Mouse (Mus musculus) kidney, embryonic 14.5 days (tissue): ENCODE data around the gene Ppp1r16b. TPM values are rescaled to one million over a fixed set of nuclear protein-coding genes. Genes with fewer than 3 reads are reported as not detected.

Experiments
- ATAC-seq: fragments of 200-750 bp; cut with Nextera tagmentation; 2 replicates; pipeline ENCODE4 v1.8.0; 2017; ENCODE audit warnings: moderate number of reproducible peaks, mild to moderate bottlenecking, moderate TSS enrichment, moderate library complexity; ENCODE audit not compliant: low FRiP score, low TSS enrichment
- H3K27ac ChIP-seq: fragments of 300-500 bp; sonication (generic); 2 replicates; pipeline ENCODE4 v1.5.1; 2014; ENCODE audit warnings: low read depth, mild to moderate bottlenecking, low read length, moderate library complexity, mixed read lengths
- H3K27me3 ChIP-seq: fragments of 300-500 bp; sonication (generic); 2 replicates; pipeline ENCODE4 v1.6.1; 2014; ENCODE audit warnings: mild to moderate bottlenecking, low read length; ENCODE audit not compliant: control insufficient read depth, insufficient read depth
- H3K36me3 ChIP-seq: fragments of 300-500 bp; sonication (generic); 2 replicates; pipeline ENCODE4 v1.6.1; 2014; ENCODE audit warnings: low read length, mixed read lengths; ENCODE audit not compliant: control insufficient read depth, insufficient read depth
- H3K4me1 ChIP-seq: fragments of 300-500 bp; sonication (generic); 2 replicates; pipeline ENCODE4 v1.6.1; 2014; ENCODE audit warnings: low read length, mixed read lengths; ENCODE audit not compliant: control insufficient read depth, insufficient read depth
- H3K4me2 ChIP-seq: fragments of 300-500 bp; sonication (generic); replicated peaks from 2 replicates; pipeline ENCODE4 v1.6.1; 2014; ENCODE audit warnings: low read depth, mild to moderate bottlenecking, low read length
- H3K4me3 ChIP-seq: fragments of 300-500 bp; sonication (generic); 2 replicates; pipeline ENCODE4 v1.5.1; 2014; ENCODE audit warnings: mild to moderate bottlenecking, low read length
- H3K9ac ChIP-seq: fragments of 300-500 bp; sonication (generic); 2 replicates; pipeline ENCODE4 v1.6.1; 2014; ENCODE audit warnings: low read depth, mild to moderate bottlenecking, low read length, moderate library complexity
- H3K9me3 ChIP-seq: fragments of 300-500 bp; sonication (generic); 2 replicates; pipeline ENCODE4 v1.6.1; 2016; ENCODE audit warnings: low read length; ENCODE audit not compliant: control insufficient read depth
- WGBS: fragments of 180-500 bp; shearing (Covaris S2); extraction: QIAGEN DNeasy Blood & Tissue Kit; methylation state at CpG from one replicate; pipeline ENCODE4 v1.1.7; 2014; 5-methylcytosine and 5-hydroxymethylcytosine counted together
- polyA plus RNA-seq: library from polyadenylated mRNA; unstranded; fragments of >200 nt; fragmentation: Nextera tagmentation; extraction: Ambion mirVana; gene quantifications from 2 replicates; pipeline ENCODE4 v1.2.1, GENCODE M21; 2014

The Ppp1r16b gene
- polyA plus RNA-seq, 1 experiment from 2014 or later: 17.3 TPM

GRCm38 (mm10) chr2:158681714-158682113, 16.5 kb downstream of the Ppp1r16b start:
- H3K9ac ChIP-seq: no peak overlapping the region
- H3K4me1 ChIP-seq: peaks cover 21% of the 10 kb centered on the region; the same call in 1 of the 2 replicates
- H3K36me3 ChIP-seq: no peaks in the 10 kb centered on the region
- H3K27ac ChIP-seq: no peak overlapping the region
- no peak overlapping the region for H3K4me3 ChIP-seq
- ATAC-seq: no peak
- no peaks in the 10 kb centered on the region for H3K27me3 ChIP-seq
- H3K9me3 ChIP-seq: no peaks in the 10 kb centered on the region
- 85% methylated on average over 6 of the region's 6 CpGs for WGBS
- no peak overlapping the region for H3K4me2 ChIP-seq

GRCm38 (mm10) chr2:158682344-158683037, 17.3 kb downstream of the Ppp1r16b start:
- ATAC-seq: no peak
- no peak overlapping the region for H3K9ac ChIP-seq

DNA sequence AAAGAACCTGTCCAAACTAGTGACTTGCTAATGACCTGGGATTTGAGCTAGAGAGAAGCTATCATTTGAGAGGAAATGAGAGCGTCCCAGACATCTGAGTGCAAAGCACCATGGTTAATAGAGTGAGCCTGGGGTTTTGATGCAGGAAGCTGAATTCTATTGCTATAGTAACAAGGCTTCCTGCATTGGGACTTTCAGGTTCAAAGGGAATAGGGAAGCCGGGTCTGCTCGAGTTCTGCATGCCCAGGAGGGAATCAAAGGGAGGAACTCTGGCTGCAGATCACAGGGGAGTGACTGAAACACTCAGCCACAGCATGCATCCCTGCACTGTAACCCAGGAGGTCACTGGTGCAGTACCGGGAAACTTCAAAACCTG, 17.8 kb downstream of the Ppp1r16b start:
- no peak for ATAC-seq
- peaks cover 33% of the 10 kb centered on the region for H3K4me1 ChIP-seq
- H3K27ac ChIP-seq: no peak overlapping the region; the same call in 1 of the 2 replicates

More at GRCm38 (mm10) chr2:158682344-158683037, 17.3 kb downstream of the Ppp1r16b start:
- peak overlapping the region; percentile 30; the same call in 1 of the 2 replicates for H3K27ac ChIP-seq
- WGBS: 46% methylated on average over 11 of the region's 11 CpGs
- peaks cover 29% of the 10 kb centered on the region for H3K4me1 ChIP-seq
- H3K27me3 ChIP-seq: no peaks in the 10 kb centered on the region
- no peak overlapping the region for H3K4me3 ChIP-seq
- H3K4me2 ChIP-seq: no peak overlapping the region
- H3K9me3 ChIP-seq: no peaks in the 10 kb centered on the region
- no peaks in the 10 kb centered on the region for H3K36me3 ChIP-seq

GRCm38 (mm10) chr2:158684247-158684843, 19.1 kb downstream of the Ppp1r16b start:
- 58% methylated on average over 9 of the region's 9 CpGs for WGBS
- no peaks in the 10 kb centered on the region for H3K36me3 ChIP-seq
- H3K9ac ChIP-seq: no peak overlapping the region
- no peaks in the 10 kb centered on the region for H3K27me3 ChIP-seq
- H3K4me2 ChIP-seq: no peak overlapping the region
- no peak overlapping the region for H3K4me3 ChIP-seq
- no peak overlapping the region for H3K27ac ChIP-seq
- peaks cover 34% of the 10 kb centered on the region for H3K4me1 ChIP-seq
- no peak for ATAC-seq
- no peaks in the 10 kb centered on the region for H3K9me3 ChIP-seq

More for the DNA sequence above, 17.8 kb downstream of the Ppp1r16b start:
- Histone ChIP-seq H3K4me3 (no peak overlapping the region), H3K4me2 (no peak overlapping the region), H3K36me3 (no peaks in the 10 kb centered on the region), H3K9me3 (no peaks in the 10 kb centered on the region), H3K27me3 (no peaks in the 10 kb centered on the region), H3K9ac (no peak overlapping the region)
- WGBS: 4% methylated on average over 4 of the region's 4 CpGs

DNA sequence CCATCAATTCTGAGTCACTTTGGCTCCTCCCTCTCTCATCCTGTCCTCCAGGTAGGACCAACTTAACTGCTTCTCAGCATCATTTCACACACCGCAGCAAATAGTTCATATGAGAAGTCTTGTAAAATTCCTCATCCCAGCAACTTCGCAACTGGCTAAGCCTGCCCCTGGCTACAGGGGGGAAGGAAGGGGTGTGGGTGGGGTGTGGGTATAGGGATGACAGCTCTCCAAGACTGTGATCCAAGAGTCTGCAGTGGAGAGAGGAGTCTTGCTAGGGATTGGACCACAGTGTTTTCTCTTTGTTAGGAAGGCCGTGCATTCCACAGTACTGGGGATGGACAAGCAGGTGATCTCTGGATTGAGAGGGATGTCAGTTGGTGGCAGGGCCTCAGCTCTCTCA, 19.7 kb downstream of the Ppp1r16b start:
- no peaks in the 10 kb centered on the region for H3K9me3 ChIP-seq
- no peak overlapping the region for H3K4me2 ChIP-seq
- 40% methylated on average over 3 of the region's 3 CpGs for WGBS
- H3K9ac ChIP-seq: no peak overlapping the region
- H3K27me3 ChIP-seq: no peaks in the 10 kb centered on the region
- ATAC-seq: no peak
- no peaks in the 10 kb centered on the region for H3K36me3 ChIP-seq
- no peak overlapping the region for H3K4me3 ChIP-seq
- no peak overlapping the region for H3K27ac ChIP-seq
- peaks cover 34% of the 10 kb centered on the region for H3K4me1 ChIP-seq

GRCm38 (mm10) chr2:158686394-158686793, 21.2 kb downstream of the Ppp1r16b start:
- peaks cover 34% of the 10 kb centered on the region for H3K4me1 ChIP-seq
- H3K27ac ChIP-seq: no peak overlapping the region
- 17% methylated on average over 2 of the region's 2 CpGs for WGBS
- H3K27me3 ChIP-seq: no peaks in the 10 kb centered on the region
- H3K36me3 ChIP-seq: no peaks in the 10 kb centered on the region
- no peak overlapping the region for H3K4me2 ChIP-seq
- no peak overlapping the region for H3K9ac ChIP-seq
- peak; percentile 62 for ATAC-seq
- no peak overlapping the region for H3K4me3 ChIP-seq
- no peaks in the 10 kb centered on the region for H3K9me3 ChIP-seq

DNA sequence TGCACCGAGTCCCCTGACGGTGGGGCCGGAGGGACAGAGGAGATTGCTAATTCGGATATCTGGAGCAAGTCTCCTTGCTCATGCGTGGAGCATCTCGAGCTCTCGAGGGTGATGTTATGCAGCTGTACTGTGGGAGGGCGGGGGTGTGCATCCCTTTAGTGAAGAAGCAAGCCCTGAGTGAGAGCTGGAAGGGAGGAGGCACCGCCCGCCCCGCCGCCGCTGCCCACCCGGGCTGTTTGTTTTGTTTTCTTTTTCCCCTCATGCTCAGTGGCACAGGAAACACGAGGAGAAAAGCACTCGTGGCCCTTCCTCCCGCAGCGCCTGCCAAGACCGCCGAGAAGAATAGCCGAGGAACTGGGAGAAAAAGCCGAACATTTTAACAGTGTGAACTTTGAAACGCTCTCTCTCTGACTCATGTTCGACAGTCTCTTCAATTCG, 22.6 kb downstream of the Ppp1r16b start:
- no peaks in the 10 kb centered on the region for H3K36me3 ChIP-seq
- H3K4me1 ChIP-seq: peaks cover 23% of the 10 kb centered on the region
- H3K27me3 ChIP-seq: no peaks in the 10 kb centered on the region
- peak overlapping the region; percentile 23; the same call in 1 of the 2 replicates for H3K9ac ChIP-seq
- peak overlapping the region; percentile 47; the same call in 1 of the 2 replicates for H3K27ac ChIP-seq
- no peaks in the 10 kb centered on the region for H3K9me3 ChIP-seq
- ATAC-seq: peak; percentile 45; the same call in 1 of the 2 replicates
- no peak overlapping the region; the same call in 1 of the 2 replicates for H3K4me3 ChIP-seq
- WGBS: 22% methylated on average over 25 of the region's 25 CpGs
- peak overlapping the region; percentile 34 for H3K4me2 ChIP-seq

DNA sequence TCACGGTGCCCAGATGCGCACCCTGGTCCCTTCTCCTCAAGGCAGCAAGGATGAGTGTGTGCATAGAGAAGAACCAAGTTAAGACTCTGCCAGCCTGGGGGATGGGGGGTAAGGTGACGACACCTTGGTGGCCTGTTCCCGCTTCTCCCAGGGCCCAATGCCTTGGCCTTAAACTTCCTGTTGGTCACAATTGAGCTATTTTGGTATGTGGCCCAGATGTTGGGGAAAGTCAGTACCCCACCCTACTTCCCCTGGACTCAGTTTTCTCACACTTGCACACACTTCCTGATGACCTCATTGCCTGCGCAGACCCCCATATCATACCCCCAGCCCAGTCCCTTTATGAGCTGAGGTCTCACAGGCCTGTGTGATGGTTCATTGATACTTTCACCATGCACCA, 23.9 kb downstream of the Ppp1r16b start:
- Histone ChIP-seq H3K9me3 (no peaks in the 10 kb centered on the region), H3K4me1 (peaks cover 20% of the 10 kb centered on the region), H3K4me3 (no peak overlapping the region), H3K36me3 (no peaks in the 10 kb centered on the region), H3K27me3 (no peaks in the 10 kb centered on the region), H3K9ac (no peak overlapping the region), H3K27ac (no peak overlapping the region), H3K4me2 (no peak overlapping the region)
- 77% methylated on average over 5 of the region's 5 CpGs for WGBS
- ATAC-seq: no peak

GRCm38 (mm10) chr2:158689640-158690039, 24.4 kb downstream of the Ppp1r16b start:
- Histone ChIP-seq H3K27ac (0 out of 2 replicates have a peak overlapping the region, but pooled peaks have one; percentile 12), H3K36me3 (no peaks in the 10 kb centered on the region), H3K9me3 (no peaks in the 10 kb centered on the region), H3K4me3 (no peak overlapping the region), H3K9ac (no peak overlapping the region), H3K4me1 (peaks cover 20% of the 10 kb centered on the region), H3K4me2 (no peak overlapping the region), H3K27me3 (no peaks in the 10 kb centered on the region)
- 48% methylated on average over 7 of the region's 7 CpGs for WGBS
- ATAC-seq: no peak
